Mouse (Mus musculus) CH12.LX (cell line): ENCODE data around the gene Ankrd50. TPM values are rescaled to one million over a fixed set of nuclear protein-coding genes. Genes with fewer than 3 reads are reported as not detected.

Experiments
- DNase-seq: peaks from one replicate; pipeline ENCODE4 v3.0.0-alpha.2; 2013; ENCODE audit errors: extremely low read depth
- H3K27ac ChIP-seq: 2 replicates; pipeline ENCODE4 v1.5.1; 2012; ENCODE audit warnings: low read depth, mild to moderate bottlenecking, control low read depth, moderate library complexity; ENCODE audit not compliant: insufficient read depth
- H3K27me3 ChIP-seq: replicated peaks from 2 replicates; pipeline ENCODE3; 2012; ENCODE audit warnings: inconsistent platforms
- H3K36me3 ChIP-seq, 2 experiments: replicated peaks in 1 of 2; 2 replicates each; pipeline versions ENCODE3 to v1.6.1; 2012; ENCODE audit warnings: inconsistent platforms in 1 of 2, low read length in 1 of 2, mild to moderate bottlenecking in 1 of 2, mixed read lengths in 1 of 2, moderate library complexity in 1 of 2; ENCODE audit not compliant: control insufficient read depth in 1 of 2, insufficient read depth in 1 of 2
- H3K4me1 ChIP-seq, 2 experiments: 2 replicates each; pipeline ENCODE4 v1.6.1; 2012; ENCODE audit warnings: inconsistent platforms in 1 of 2, moderate library complexity in 1 of 2; ENCODE audit not compliant: insufficient read depth in 2 of 2, control insufficient read depth in 1 of 2
- H3K4me2 ChIP-seq: 2 replicates; pipeline ENCODE4 v1.6.1; 2012; ENCODE audit warnings: low read depth, mild to moderate bottlenecking, control low read depth; ENCODE audit not compliant: poor library complexity, insufficient read depth, severe bottlenecking
- H3K4me3 ChIP-seq, 3 experiments: fragments of 150-350 bp in 1 of 3; sonication (generic) in 1 of 3; replicated peaks in 1 of 3; 2 replicates each; pipeline versions ENCODE3 to v1.5.1; 2011 to 2012; ENCODE audit warnings: low read depth in 2 of 3, low read length in 2 of 3, mild to moderate bottlenecking in 2 of 3, moderate library complexity in 2 of 3, control low read depth in 1 of 3, improper control_type of control experiment in 1 of 3, inconsistent platforms in 1 of 3, mixed read lengths in 1 of 3; ENCODE audit not compliant: poor library complexity in 1 of 3
- H3K79me2 ChIP-seq: replicated peaks from 2 replicates; pipeline ENCODE4 v1.6.1; 2012; ENCODE audit warnings: mild to moderate bottlenecking, moderate library complexity; ENCODE audit not compliant: control insufficient read depth, poor library complexity, insufficient read depth, severe bottlenecking; ENCODE audit errors: extremely low read depth
- H3K9ac ChIP-seq: 2 replicates; pipeline ENCODE4 v1.6.1; 2012; ENCODE audit warnings: low read depth, mild to moderate bottlenecking, control low read depth, moderate library complexity; ENCODE audit not compliant: insufficient read depth
- H3K9me3 ChIP-seq: replicated peaks from 2 replicates; pipeline ENCODE3; 2012; ENCODE audit warnings: low read length, inconsistent platforms, mixed read lengths
- CTCF ChIP-seq, 2 experiments: IDR thresholded peaks in 1 of 2; conservative IDR thresholded peaks in 1 of 2; 2 replicates each; pipeline ENCODE4 v1.5.1; 2011 to 2012; ENCODE audit warnings: low read depth in 2 of 2, low read length in 2 of 2, improper control_type of control experiment in 1 of 2, inconsistent platforms in 1 of 2, mild to moderate bottlenecking in 1 of 2, moderate library complexity in 1 of 2
- E2F4 ChIP-seq: IDR thresholded peaks from 2 replicates; pipeline ENCODE4 v1.6.1; 2011; ENCODE audit warnings: low read depth, low read length, improper control_type of control experiment; ENCODE audit not compliant: insufficient replicate concordance
- GABPA ChIP-seq: IDR thresholded peaks from 2 replicates; pipeline ENCODE4 v1.6.1; 2012; ENCODE audit warnings: low read depth, low read length, improper control_type of control experiment, inconsistent platforms; ENCODE audit not compliant: insufficient replicate concordance
- HCFC1 ChIP-seq: IDR thresholded peaks from 2 replicates; pipeline ENCODE4 v1.6.1; 2012; ENCODE audit warnings: low read depth, mild to moderate bottlenecking, inconsistent platforms, low read length, improper control_type of control experiment
- IRF4 ChIP-seq: IDR thresholded peaks from 2 replicates; pipeline ENCODE4 v1.6.1; 2014; ENCODE audit warnings: low read depth, mild to moderate bottlenecking, inconsistent platforms, low read length, improper control_type of control experiment
- JUN ChIP-seq: IDR thresholded peaks from 2 replicates; pipeline ENCODE4 v1.6.1; 2011; ENCODE audit warnings: low read depth, mild to moderate bottlenecking, low read length, improper control_type of control experiment, moderate library complexity; ENCODE audit not compliant: insufficient read depth
- NELFE ChIP-seq: IDR thresholded peaks from 2 replicates; pipeline ENCODE4 v1.6.1; 2011; ENCODE audit warnings: low read depth, low read length, improper control_type of control experiment
- NRF1 ChIP-seq: IDR thresholded peaks from 2 replicates; pipeline ENCODE4 v1.6.1; 2014; ENCODE audit warnings: low read depth, mild to moderate bottlenecking, inconsistent platforms, low read length, improper control_type of control experiment, moderate library complexity
- PAX5 ChIP-seq: IDR thresholded peaks from 2 replicates; pipeline ENCODE4 v1.6.1; 2012; ENCODE audit warnings: low read length, inconsistent platforms, mixed read lengths
- RAD21 ChIP-seq: IDR thresholded peaks from 2 replicates; pipeline ENCODE4 v1.6.1; 2011; ENCODE audit warnings: low read depth, mild to moderate bottlenecking, low read length, improper control_type of control experiment, moderate library complexity
- SIN3A ChIP-seq: IDR thresholded peaks from 2 replicates; pipeline ENCODE4 v1.6.1; 2012; ENCODE audit warnings: low read length, improper control_type of control experiment, inconsistent platforms
- TBP ChIP-seq: conservative IDR thresholded peaks from 2 replicates; pipeline ENCODE4 v1.6.1; 2011; ENCODE audit warnings: low read depth, low read length, improper control_type of control experiment
- TCF12 ChIP-seq: IDR thresholded peaks from 2 replicates; pipeline ENCODE4 v1.6.1; 2014; ENCODE audit warnings: low read depth, mild to moderate bottlenecking, inconsistent platforms, low read length, improper control_type of control experiment
- UBTF ChIP-seq: IDR thresholded peaks from 2 replicates; pipeline ENCODE4 v1.6.1; 2012; ENCODE audit warnings: low read depth, mild to moderate bottlenecking, inconsistent platforms, low read length, improper control_type of control experiment, moderate library complexity
- ZC3H11A ChIP-seq: IDR thresholded peaks from 2 replicates; pipeline ENCODE4 v1.6.1; 2012; ENCODE audit warnings: low read depth, mild to moderate bottlenecking, inconsistent platforms, low read length, improper control_type of control experiment
- ZKSCAN1 ChIP-seq: IDR thresholded peaks from 2 replicates; pipeline ENCODE4 v1.6.1; 2012; ENCODE audit warnings: low read depth, inconsistent platforms, low read length, improper control_type of control experiment, borderline replicate concordance
- ZMIZ1 ChIP-seq: IDR thresholded peaks from 2 replicates; pipeline ENCODE4 v1.6.1; 2012; ENCODE audit warnings: low read depth, mild to moderate bottlenecking, inconsistent platforms, low read length, improper control_type of control experiment
- dilution Hi-C: fragments of 300-500 bp; cut with MboI; formaldehyde crosslinking; loops from 2 replicates; pipeline ENCODE4 v1.14.3; 2020; ENCODE audit warnings: low sequenced_read_pairs; ENCODE audit not compliant: extremely low pct_unique_long_range_greater_than_20kb, extremely low pct_ligation_motif_present
- in situ Hi-C: fragments of 300-500 bp; cut with MboI; formaldehyde crosslinking; loops from 3 replicates; pipeline ENCODE4 v1.14.3; 2019; ENCODE audit warnings: low sequenced_read_pairs, low pct_ligation_motif_present, low pct_unique_long_range_greater_than_20kb, mixed read lengths
- polyA plus RNA-seq: library from polyadenylated mRNA; unstranded; fragments of >175 nt; gene quantifications from 2 replicates; pipeline ENCODE4 v1.2.1, GENCODE M21; 2012; ENCODE audit warnings: low read depth; ENCODE audit not compliant: insufficient read length
- total RNA-seq, 2 experiments: library from RNA; depleted of rRNA; stranded (reverse); fragments of 300-350 nt in 1 of 2; fragments of >200 nt in 1 of 2; gene quantifications; 2 replicates each; pipeline ENCODE4 v1.2.3; 2012 to 2014

Gene Ankrd50
- total and polyA plus RNA-seq, 3 experiments, result 14.0 to 24.6 (median 16.4) TPM

- H3K79me2 ChIP-seq, result no peaks in the 10 kb centered on the region
- peaks cover 2 to 23% of the 10 kb centered on the region in 2 experiments; a peak in 2 of 4 replicates for H3K4me1 ChIP-seq
- H3K36me3 ChIP-seq, result peaks cover 55 to 77% of the 10 kb centered on the region in 2 experiments
- no peak overlapping the region for H3K4me3 ChIP-seq
- no peak overlapping the region for H3K27ac ChIP-seq
- no peak for DNase-seq
- H3K4me2 ChIP-seq, result no peak overlapping the region
- H3K27me3 ChIP-seq, result no peaks in the 10 kb centered on the region
- no peak for TF ChIP-seq JUN
- TF ChIP-seq, all 38 proteins: peak for 0
- dilution Hi-C loops (no loop called here), in situ Hi-C loops (no loop called here)
- no peaks in the 10 kb centered on the region for H3K9me3 ChIP-seq
- H3K9ac ChIP-seq, result no peak overlapping the region
Observed at GRCm38 (mm10) chr3:38457041-38457440, 27.6 kb downstream of the Ankrd50 start.

GRCm38 (mm10) chr3:38452199-38452598 lies 32.4 kb downstream of the Ankrd50 start:
- no peaks in the 10 kb centered on the region for H3K27me3 ChIP-seq
- no peaks in the 10 kb centered on the region for H3K4me1 ChIP-seq
- H3K79me2 ChIP-seq, result no peaks in the 10 kb centered on the region
- dilution Hi-C loops (no loop called here), in situ Hi-C loops (no loop called here)
- DNase-seq, result no peak
- peaks cover 2% of the 10 kb centered on the region for H3K9me3 ChIP-seq
- H3K4me3 ChIP-seq, result no peak overlapping the region
- H3K9ac ChIP-seq, result no peak overlapping the region
- no peak overlapping the region for H3K4me2 ChIP-seq
- TF ChIP-seq TBP, result no peak
- TF ChIP-seq TCF12, result no peak
- TF ChIP-seq CTCF (conservative IDR thresholded peaks at IDR 0.05 in 1 of 2, IDR thresholded peaks at IDR 0.05 in 1 of 2; ENCODE audit: low read depth in 2 of 2, low read length in 2 of 2), result no peak
- TF ChIP-seq, all 38 proteins: peak for 0
- H3K27ac ChIP-seq, result no peak overlapping the region
- peaks cover 54 to 60% of the 10 kb centered on the region in 2 experiments for H3K36me3 ChIP-seq

GRCm38 (mm10) chr3:38446586-38446985 lies 38.1 kb downstream of the Ankrd50 start:
- H3K4me2 ChIP-seq, result 0 out of 2 replicates have a peak overlapping the region, but pooled peaks have one; percentile 11
- no peak for DNase-seq
- H3K4me3 ChIP-seq, result no peak overlapping the region
- peaks cover 2% of the 10 kb centered on the region for H3K9me3 ChIP-seq
- no peak overlapping the region for H3K9ac ChIP-seq
- peaks cover 9 to 10% of the 10 kb centered on the region in 2 experiments for H3K36me3 ChIP-seq
- no peaks in the 10 kb centered on the region for H3K79me2 ChIP-seq
- H3K27me3 ChIP-seq, result no peaks in the 10 kb centered on the region
- TF ChIP-seq IRF4, result no peak
- TF ChIP-seq ZKSCAN1, result no peak
- no peak for TF ChIP-seq E2F4
- TF ChIP-seq ZMIZ1, result no peak
- no peak for TF ChIP-seq ZC3H11A
- TF ChIP-seq UBTF, result no peak
- TF ChIP-seq NELFE, result no peak
- TF ChIP-seq SIN3A, result no peak
- TF ChIP-seq PAX5, result no peak
- no peak for TF ChIP-seq HCFC1
- no peak for TF ChIP-seq NRF1
- no peak for TF ChIP-seq GABPA
- no peak for TF ChIP-seq RAD21
- in situ Hi-C loops (no loop called here), dilution Hi-C loops (no loop called here)
- H3K4me1 ChIP-seq, result peaks cover 0 to 3% of the 10 kb centered on the region in 2 experiments; a peak in 1 of 4 replicates
- H3K27ac ChIP-seq, result no peak overlapping the region
